Mouse (Mus musculus): ENCODE results near the gene Psma2. TPM values are rescaled to one million over a fixed set of nuclear protein-coding genes. Genes with fewer than 3 reads are reported as not detected.
A peak's percentile ranks its signal among the peaks of the same experiment; 100 is the strongest.

Psma2 gene
- polyA plus RNA-seq, 2 experiments: 92.1 to 197 TPM

- ATAC-seq (ENCODE audit: low FRiP score, low read depth) (peak; percentile 44; the same call in 1 of the 2 replicates), DNase-seq (ENCODE audit: low spot score) (peak; percentile 77)
- 23% methylated on average over 1 of the region's 1 CpGs for WGBS
- H3K4me2 ChIP-seq (replicated peaks; ENCODE audit: low read depth, low read length, severe bottlenecking): no peak overlapping the region
- no peak for TF ChIP-seq POLR2A (IDR thresholded peaks at IDR 0.05; ENCODE audit: borderline replicate concordance, extremely low read depth, insufficient read depth, insufficient read length)
- no peaks in the 10 kb centered on the region; the same call in 1 of the 2 replicates for H3K9me3 ChIP-seq (ENCODE audit: control insufficient read depth, low read length)
- H3K27me3 ChIP-seq (ENCODE audit: control insufficient read depth, insufficient read depth, low read length): no peaks in the 10 kb centered on the region
- no peaks in the 10 kb centered on the region for H3K4me1 ChIP-seq (ENCODE audit: control insufficient read depth, insufficient read depth, low read length)
- no peaks in the 10 kb centered on the region for H3K36me3 ChIP-seq (ENCODE audit: control insufficient read depth, insufficient read depth, low read length)
- H3K4me3 ChIP-seq (replicated peaks; ENCODE audit: low read length): no peak overlapping the region
- no peak overlapping the region for H3K27ac ChIP-seq (replicated peaks; ENCODE audit: low read depth, low read length)
- no peak overlapping the region for H3K9ac ChIP-seq (ENCODE audit: low read depth, low read length, severe bottlenecking)
Observed at GRCm38 (mm10) chr13:14649301-14649700, 36.3 kb downstream of the Psma2 start.

GRCm38 (mm10) chr13:14667107-14667506 lies 54.1 kb downstream of the Psma2 start:
- Histone ChIP-seq H3K4me1 (ENCODE audit: control insufficient read depth, insufficient read depth, low read length) (peaks cover 3% of the 10 kb centered on the region; the same call in 1 of the 2 replicates), H3K27ac (replicated peaks; ENCODE audit: low read depth, low read length) (no peak overlapping the region), H3K36me3 (ENCODE audit: control insufficient read depth, insufficient read depth, low read length) (no peaks in the 10 kb centered on the region), H3K4me3 (replicated peaks; ENCODE audit: low read length) (no peak overlapping the region), H3K9me3 (ENCODE audit: control insufficient read depth, low read length) (no peaks in the 10 kb centered on the region), H3K27me3 (ENCODE audit: control insufficient read depth, insufficient read depth, low read length) (no peaks in the 10 kb centered on the region), H3K9ac (ENCODE audit: low read depth, low read length, severe bottlenecking) (no peak overlapping the region), H3K4me2 (replicated peaks; ENCODE audit: low read depth, low read length, severe bottlenecking) (no peak overlapping the region)
- TF ChIP-seq POLR2A (IDR thresholded peaks at IDR 0.05; ENCODE audit: borderline replicate concordance, extremely low read depth, insufficient read depth, insufficient read length): no peak
- 78% methylated on average over 4 of the region's 4 CpGs for WGBS
- DNase-seq (ENCODE audit: low spot score) (no peak), ATAC-seq (ENCODE audit: low FRiP score, low read depth) (no peak)

GRCm38 (mm10) chr13:14670342-14670741 lies 57.3 kb downstream of the Psma2 start:
- 21% methylated on average over 2 of the region's 2 CpGs for WGBS
- no peaks in the 10 kb centered on the region for H3K9me3 ChIP-seq (ENCODE audit: control insufficient read depth, low read length)
- H3K36me3 ChIP-seq (ENCODE audit: control insufficient read depth, insufficient read depth, low read length): no peaks in the 10 kb centered on the region
- ATAC-seq (ENCODE audit: low FRiP score, low read depth) (no peak; the same call in 1 of the 2 replicates), DNase-seq (ENCODE audit: low spot score) (peak; percentile 81)
- TF ChIP-seq POLR2A (IDR thresholded peaks at IDR 0.05; ENCODE audit: borderline replicate concordance, extremely low read depth, insufficient read depth, insufficient read length): no peak
- H3K9ac ChIP-seq (ENCODE audit: low read depth, low read length, severe bottlenecking): no peak overlapping the region
- no peak overlapping the region for H3K4me3 ChIP-seq (replicated peaks; ENCODE audit: low read length)
- H3K27me3 ChIP-seq (ENCODE audit: control insufficient read depth, insufficient read depth, low read length): no peaks in the 10 kb centered on the region
- H3K4me1 ChIP-seq (ENCODE audit: control insufficient read depth, insufficient read depth, low read length): peaks cover 3% of the 10 kb centered on the region; the same call in 1 of the 2 replicates
- no peak overlapping the region for H3K4me2 ChIP-seq (replicated peaks; ENCODE audit: low read depth, low read length, severe bottlenecking)
- no peak overlapping the region for H3K27ac ChIP-seq (replicated peaks; ENCODE audit: low read depth, low read length)

- Histone ChIP-seq H3K36me3 (ENCODE audit: control insufficient read depth, insufficient read depth, low read length) (no peaks in the 10 kb centered on the region), H3K27me3 (ENCODE audit: control insufficient read depth, insufficient read depth, low read length) (no peaks in the 10 kb centered on the region), H3K4me3 (replicated peaks; ENCODE audit: low read length) (no peak overlapping the region), H3K9me3 (ENCODE audit: control insufficient read depth, low read length) (no peaks in the 10 kb centered on the region), H3K4me2 (replicated peaks; ENCODE audit: low read depth, low read length, severe bottlenecking) (no peak overlapping the region), H3K9ac (ENCODE audit: low read depth, low read length, severe bottlenecking) (no peak overlapping the region), H3K4me1 (ENCODE audit: control insufficient read depth, insufficient read depth, low read length) (no peaks in the 10 kb centered on the region), H3K27ac (replicated peaks; ENCODE audit: low read depth, low read length) (no peak overlapping the region)
- DNase-seq (ENCODE audit: low spot score): no peak
- ATAC-seq (ENCODE audit: low FRiP score, low read depth): no peak
- TF ChIP-seq POLR2A (IDR thresholded peaks at IDR 0.05; ENCODE audit: borderline replicate concordance, extremely low read depth, insufficient read depth, insufficient read length): no peak
- 67% methylated on average over 3 of the region's 3 CpGs for WGBS
Observed at GRCm38 (mm10) chr13:14688955-14689354, 75.9 kb downstream of the Psma2 start.

GRCm38 (mm10) chr13:14716801-14717200 lies 103.8 kb downstream of the Psma2 start:
- TF ChIP-seq POLR2A (IDR thresholded peaks at IDR 0.05; ENCODE audit: borderline replicate concordance, extremely low read depth, insufficient read depth, insufficient read length): no peak

GRCm38 (mm10) chr13:14717755-14718154 lies 104.7 kb downstream of the Psma2 start:
- no peak overlapping the region for H3K9ac ChIP-seq (ENCODE audit: low read depth, low read length, severe bottlenecking)
- H3K4me3 ChIP-seq (replicated peaks; ENCODE audit: low read length): no peak overlapping the region
- H3K4me2 ChIP-seq (replicated peaks; ENCODE audit: low read depth, low read length, severe bottlenecking): no peak overlapping the region
- no peaks in the 10 kb centered on the region for H3K27me3 ChIP-seq (ENCODE audit: control insufficient read depth, insufficient read depth, low read length)
- no peaks in the 10 kb centered on the region for H3K36me3 ChIP-seq (ENCODE audit: control insufficient read depth, insufficient read depth, low read length)
- H3K4me1 ChIP-seq (ENCODE audit: control insufficient read depth, insufficient read depth, low read length): no peaks in the 10 kb centered on the region
- ATAC-seq (ENCODE audit: low FRiP score, low read depth) (peak; percentile 57), DNase-seq (ENCODE audit: low spot score) (peak; percentile 40)
- no peak for TF ChIP-seq POLR2A (IDR thresholded peaks at IDR 0.05; ENCODE audit: borderline replicate concordance, extremely low read depth, insufficient read depth, insufficient read length)
- H3K9me3 ChIP-seq (ENCODE audit: control insufficient read depth, low read length): no peaks in the 10 kb centered on the region
- H3K27ac ChIP-seq (replicated peaks; ENCODE audit: low read depth, low read length): peak overlapping the region; percentile 55
- 43% methylated on average over 3 of the region's 3 CpGs for WGBS

More at GRCm38 (mm10) chr13:14716801-14717200, 103.8 kb downstream of the Psma2 start:
- no peak overlapping the region for H3K4me3 ChIP-seq (replicated peaks; ENCODE audit: low read length)
- no peak overlapping the region for H3K4me2 ChIP-seq (replicated peaks; ENCODE audit: low read depth, low read length, severe bottlenecking)
- no peaks in the 10 kb centered on the region for H3K27me3 ChIP-seq (ENCODE audit: control insufficient read depth, insufficient read depth, low read length)
- no peak for DNase-seq (ENCODE audit: low spot score)
- no peak for ATAC-seq (ENCODE audit: low FRiP score, low read depth)
- H3K9me3 ChIP-seq (ENCODE audit: control insufficient read depth, low read length): no peaks in the 10 kb centered on the region
- H3K9ac ChIP-seq (ENCODE audit: low read depth, low read length, severe bottlenecking): no peak overlapping the region
- 0 out of 2 replicates have a peak overlapping the region, but pooled peaks have one; percentile 52 for H3K27ac ChIP-seq (replicated peaks; ENCODE audit: low read depth, low read length)
- no peaks in the 10 kb centered on the region for H3K4me1 ChIP-seq (ENCODE audit: control insufficient read depth, insufficient read depth, low read length)
- 81% methylated on average over 2 of the region's 2 CpGs for WGBS
- no peaks in the 10 kb centered on the region for H3K36me3 ChIP-seq (ENCODE audit: control insufficient read depth, insufficient read depth, low read length)

Other genes starting within 250 kb of the Psma2 start
- 0.13 and 0.21 TPM in 2 replicates for gene Hecw1, start 90.0 kb upstream of the Psma2 start, polyA plus RNA-seq (2012; rRNA removed)
- 0.07 and 0.34 TPM in 2 replicates for gene Hecw1, start 90.0 kb upstream of the Psma2 start, polyA plus RNA-seq (2014; fragmentation: Nextera tagmentation; extraction: Ambion mirVana)
- 19.5 and 37.3 TPM in 2 replicates for gene Mrpl32, start 75 bp upstream of the Psma2 start, polyA plus RNA-seq (2012; rRNA removed)
- 108 and 116 TPM in 2 replicates for gene Mrpl32, start 75 bp upstream of the Psma2 start, polyA plus RNA-seq (2014; fragmentation: Nextera tagmentation; extraction: Ambion mirVana)
- 8.0 and 9.9 TPM in 2 replicates for gene AW209491, start 16.9 kb downstream of the Psma2 start, polyA plus RNA-seq (2012; rRNA removed)
- gene AW209491, start 16.9 kb downstream of the Psma2 start, polyA plus RNA-seq (2014; fragmentation: Nextera tagmentation; extraction: Ambion mirVana): 24.8 and 27.2 TPM in 2 replicates